Mouse (Mus musculus): ENCODE data around the gene Cyp2ab1. TPM values are rescaled to one million over a fixed set of nuclear protein-coding genes. Genes with fewer than 3 reads are reported as not detected.
"Not testable (repeated sequence)": the region's sequence is repeated elsewhere in the genome, so short reads cannot be mapped to it uniquely, and the experiment has no call there.

Cyp2ab1 gene
- not detected for total RNA-seq (2021)
- long read RNA-seq, experiment 1, result 0 reads
- long read RNA-seq, experiment 2, result 0 reads

DNA sequence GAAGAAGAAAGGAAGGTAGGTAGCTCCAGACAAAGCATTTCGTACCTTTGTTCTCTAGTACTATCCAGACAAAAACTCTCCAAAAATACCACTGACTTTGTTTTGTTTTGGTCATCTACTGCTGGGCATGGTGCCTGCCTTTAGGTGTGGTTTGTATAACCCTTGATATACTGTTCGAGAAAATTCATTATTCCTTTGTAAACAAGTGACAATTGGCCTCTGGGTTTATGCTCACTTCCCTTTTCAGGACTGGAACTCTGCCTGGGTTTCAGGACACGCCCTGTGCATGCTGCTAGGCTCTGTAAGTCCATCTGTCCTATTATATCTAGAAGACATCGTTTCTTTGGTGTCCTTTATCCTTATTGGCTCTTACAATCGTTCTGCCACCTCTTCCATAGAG is at the start of gene Cyp2ab1:
Cyp2ab1 (minus strand) TSS at position 119 of the 400 bp plus-strand sequence.
- no peak for DNase-seq

GRCm38 (mm10) chr16:20371731-20372130 is 46.5 kb upstream of the Cyp2ab1 start:
- no peak for DNase-seq

DNA sequence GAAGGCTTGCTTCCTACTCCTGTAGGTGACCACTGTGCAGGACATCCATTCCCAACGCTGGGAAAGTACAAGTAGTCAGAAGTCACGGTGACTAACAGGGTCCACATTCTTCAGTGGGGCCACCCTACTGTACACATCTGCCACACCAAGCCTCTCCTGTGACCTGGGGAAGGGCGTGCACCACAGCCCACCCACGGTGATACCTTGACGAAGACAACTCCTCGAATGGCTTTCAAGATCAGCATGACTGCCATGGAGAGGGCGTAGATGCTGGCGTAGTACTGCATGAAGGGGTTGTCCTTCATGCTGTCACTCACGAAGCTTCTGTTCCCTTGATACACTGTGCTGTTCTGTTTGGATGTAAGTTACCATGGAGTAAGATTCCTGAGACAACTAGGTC is 43.0 kb upstream of the Cyp2ab1 start:
- DNase-seq, result no peak

DNA sequence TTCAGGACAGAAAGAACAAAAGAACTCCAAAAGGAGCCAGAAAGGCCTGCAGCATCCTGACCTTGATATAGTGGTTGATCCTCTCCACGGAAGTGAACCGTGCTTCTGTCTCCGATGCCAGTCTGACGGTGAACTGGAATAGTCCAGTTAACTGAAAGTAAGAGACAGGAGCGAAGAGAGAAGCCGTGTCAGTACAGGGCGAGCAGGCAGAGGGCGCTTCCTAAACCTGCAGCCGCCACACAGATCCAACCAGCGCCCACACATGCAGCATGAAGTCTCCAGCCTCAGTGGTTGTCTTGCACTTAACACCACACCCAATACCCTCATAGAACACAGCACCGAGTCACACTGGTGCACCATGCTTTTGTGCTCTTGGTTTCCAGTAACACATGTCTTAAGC is 36.9 kb upstream of the Cyp2ab1 start:
- DNase-seq, result no peak

DNA sequence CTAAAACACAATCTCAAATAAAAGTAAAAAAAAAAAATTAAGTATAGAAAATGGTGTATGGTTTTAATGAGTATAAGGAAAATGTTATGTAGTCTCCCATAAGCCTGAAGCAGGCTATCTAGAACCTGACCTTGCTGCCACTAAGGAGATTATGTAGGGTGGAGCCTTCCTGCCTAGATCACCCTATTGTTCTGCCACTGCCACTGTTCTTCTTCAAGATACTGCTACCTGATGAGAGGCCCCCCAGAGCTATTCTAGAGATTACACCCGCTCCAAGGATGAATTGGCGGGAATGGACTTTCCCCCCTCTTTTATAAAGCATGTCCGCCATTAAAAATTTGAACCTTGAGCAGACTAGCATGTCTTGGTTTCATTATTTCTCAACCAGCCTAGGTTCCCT is 36.3 kb upstream of the Cyp2ab1 start:
- not testable (repeated sequence) for DNase-seq

GRCm38 (mm10) chr16:20359643-20360295 is 34.6 kb upstream of the Cyp2ab1 start:
- DNase-seq, result no peak

DNA sequence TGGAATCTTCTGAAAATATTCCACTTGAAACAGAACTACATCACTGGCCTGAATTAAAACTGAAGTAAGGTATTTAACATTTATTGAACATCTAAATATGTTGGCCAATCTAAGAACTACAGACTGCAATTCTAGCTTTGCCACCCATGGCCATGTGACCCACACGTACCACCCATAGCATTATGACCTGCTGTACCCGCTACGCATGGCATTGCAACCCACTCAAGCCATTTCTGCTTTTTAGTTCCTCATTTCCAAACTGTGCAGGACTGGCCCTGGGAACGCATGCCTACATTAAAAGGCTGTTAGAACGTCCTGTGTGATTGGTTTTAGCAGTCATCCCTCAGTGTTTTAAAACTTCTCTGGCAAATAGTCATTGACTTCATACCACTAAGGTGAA is 32.6 kb upstream of the Cyp2ab1 start:
- no peak for DNase-seq

- DNase-seq, result no peak
Measured at GRCm38 (mm10) chr16:20354762-20355161, 29.6 kb upstream of the Cyp2ab1 start.

- DNase-seq, result no peak
Measured at GRCm38 (mm10) chr16:20354011-20354410, 28.8 kb upstream of the Cyp2ab1 start.

DNA sequence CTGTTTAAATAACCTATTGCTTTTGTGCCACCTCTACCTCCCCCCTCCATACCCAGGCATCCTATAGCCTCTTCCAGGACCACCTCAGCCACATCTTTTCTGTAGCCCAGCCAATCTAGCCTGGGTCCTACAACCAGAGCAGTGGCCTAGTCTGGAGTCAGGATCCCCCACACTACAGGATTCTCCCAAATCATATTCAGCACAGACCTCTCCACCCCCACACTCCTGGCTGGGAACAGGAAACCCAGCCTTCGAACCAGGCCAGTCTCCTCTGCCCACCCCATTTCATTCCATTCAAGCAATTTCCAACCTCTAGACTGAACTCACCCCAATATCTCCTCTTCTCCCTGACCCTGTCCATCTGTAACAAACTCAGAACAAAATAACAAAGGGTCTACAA is 20.3 kb upstream of the Cyp2ab1 start:
- DNase-seq, result no peak

DNA sequence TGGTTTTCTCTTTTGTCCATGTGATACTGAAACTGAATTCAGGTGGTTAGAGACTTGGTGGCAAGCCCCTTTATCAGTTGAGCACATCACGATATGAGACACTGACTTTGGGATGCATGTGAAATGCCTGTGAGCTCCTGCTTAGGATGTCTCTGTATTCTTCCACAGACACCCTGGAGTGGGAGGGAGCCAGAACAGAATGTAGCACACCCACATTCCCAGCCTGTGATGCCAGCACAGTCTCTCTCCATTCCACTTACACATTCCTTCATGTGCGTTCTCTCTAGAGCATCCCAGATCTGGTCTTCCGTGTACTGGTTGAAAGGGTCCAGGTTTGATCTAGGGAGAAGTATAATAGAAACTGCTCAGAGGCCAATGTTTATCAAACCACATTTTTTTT is 13.4 kb upstream of the Cyp2ab1 start:
- DNase-seq, result no peak

DNA sequence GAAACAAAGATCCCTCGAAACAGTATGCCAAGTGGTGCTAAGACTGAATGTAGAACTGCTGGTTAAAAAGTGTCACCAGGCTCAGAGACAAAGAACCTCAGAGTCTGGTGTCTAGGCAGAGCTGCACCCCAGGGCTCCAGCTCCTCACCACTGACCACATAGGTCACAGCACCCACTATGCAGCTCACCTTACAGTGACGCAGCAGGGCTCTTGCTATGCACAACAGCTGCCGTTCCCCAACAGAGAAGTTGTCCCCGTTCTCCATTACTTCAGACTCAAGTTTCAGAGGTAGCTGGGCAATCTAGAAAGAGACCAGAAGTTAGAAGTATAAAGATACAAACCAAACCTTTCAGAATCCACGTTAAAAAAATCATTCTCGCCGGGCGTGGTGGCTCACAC is 9.7 kb upstream of the Cyp2ab1 start:
- no peak for DNase-seq

DNA sequence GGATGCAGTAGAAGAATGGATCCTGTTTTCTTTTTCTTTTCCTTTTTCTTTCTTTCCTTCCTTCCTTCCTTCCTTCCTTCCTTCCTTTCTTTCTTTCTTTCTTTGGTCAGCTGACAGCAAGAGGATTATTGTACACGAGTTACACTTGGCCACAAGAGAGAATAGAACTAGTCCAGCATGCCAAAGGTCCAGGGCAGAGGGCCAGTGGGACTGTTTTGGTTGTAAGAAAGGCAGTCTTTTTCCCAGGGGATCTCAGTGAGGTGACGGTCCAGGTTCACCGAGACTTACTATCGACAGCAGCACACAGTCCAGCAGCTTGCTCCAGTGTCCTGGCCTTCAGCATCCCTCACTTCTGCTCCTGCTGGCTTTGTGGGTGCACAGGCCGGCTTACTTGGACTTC is 3.1 kb upstream of the Cyp2ab1 start:
- DNase-seq, result no peak

- no peak for DNase-seq
Measured at GRCm38 (mm10) chr16:20323907-20324306, 1.3 kb downstream of the Cyp2ab1 start.

- no peak for DNase-seq
Measured at GRCm38 (mm10) chr16:20322274-20322673, 2.9 kb downstream of the Cyp2ab1 start.

- DNase-seq, result no peak
Measured at GRCm38 (mm10) chr16:20316770-20317169, 8.4 kb downstream of the Cyp2ab1 start.

DNA sequence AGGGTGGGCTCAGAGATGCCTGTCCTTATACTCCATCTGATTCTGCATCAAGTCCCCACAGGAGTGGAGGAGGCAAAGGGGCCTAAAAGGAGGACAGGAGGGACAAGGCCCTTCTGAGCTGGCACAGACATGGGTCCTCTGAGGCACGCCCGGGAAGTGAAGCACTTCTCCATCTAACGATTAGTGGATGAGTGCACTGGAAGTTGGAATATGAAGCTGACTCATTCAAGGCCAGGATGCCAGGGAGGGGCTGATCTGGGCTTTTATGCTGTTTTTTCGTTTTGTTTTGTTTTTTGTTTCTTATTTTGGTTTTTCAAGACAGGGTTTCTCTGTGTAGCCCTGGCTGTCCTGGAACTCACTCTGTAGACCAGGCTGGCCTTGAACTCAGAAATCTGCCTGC is 9.9 kb downstream of the Cyp2ab1 start:
- no peak for DNase-seq

GRCm38 (mm10) chr16:20312272-20312671 is 12.9 kb downstream of the Cyp2ab1 start:
- DNase-seq, result no peak

- DNase-seq, result peak; percentile 88
Measured at GRCm38 (mm10) chr16:20301770-20302649, 23.2 kb downstream of the Cyp2ab1 start, which contains the start of gene Parl. Gene Parl, minus strand, starts transcription at chr16:20302387.

GRCm38 (mm10) chr16:20300076-20300475 is 25.1 kb downstream of the Cyp2ab1 start:
- DNase-seq, result no peak

- no peak for DNase-seq
Measured at GRCm38 (mm10) chr16:20280238-20280637, 45.0 kb downstream of the Cyp2ab1 start.

GRCm38 (mm10) chr16:20279395-20279794 is 45.8 kb downstream of the Cyp2ab1 start:
- no peak for DNase-seq

GRCm38 (mm10) chr16:20272994-20273393 is 52.2 kb downstream of the Cyp2ab1 start:
- no peak for DNase-seq

DNA sequence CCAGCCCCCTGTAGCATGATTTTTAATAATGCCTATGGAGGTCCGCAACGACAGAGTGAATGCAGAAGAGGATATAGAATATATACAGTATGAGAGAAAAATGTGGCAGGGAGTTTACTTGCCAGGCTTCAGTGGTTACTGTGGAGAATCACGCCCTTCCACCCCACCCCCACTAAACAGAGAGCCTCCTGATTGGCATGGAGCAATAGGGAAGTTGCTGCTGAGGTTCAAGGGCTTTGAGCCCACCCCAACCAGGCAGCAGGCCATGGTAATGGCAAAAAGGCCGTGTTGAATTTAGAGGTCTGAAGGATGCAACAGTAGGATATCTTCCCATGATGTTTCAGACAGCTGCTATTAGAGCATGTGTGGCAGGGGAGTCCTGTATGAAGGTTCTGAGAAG is 53.9 kb downstream of the Cyp2ab1 start:
- no peak for DNase-seq
